Mouse (Mus musculus) layer of hippocampus, adult 9-10 months (tissue): ENCODE results near the gene Slc38a3.

ENCODE experiments used
- DNase-seq: peaks from one replicate; pipeline ENCODE4 v3.0.0; 2022; ENCODE audit warnings: low spot score

Slc38a3 gene

DNA sequence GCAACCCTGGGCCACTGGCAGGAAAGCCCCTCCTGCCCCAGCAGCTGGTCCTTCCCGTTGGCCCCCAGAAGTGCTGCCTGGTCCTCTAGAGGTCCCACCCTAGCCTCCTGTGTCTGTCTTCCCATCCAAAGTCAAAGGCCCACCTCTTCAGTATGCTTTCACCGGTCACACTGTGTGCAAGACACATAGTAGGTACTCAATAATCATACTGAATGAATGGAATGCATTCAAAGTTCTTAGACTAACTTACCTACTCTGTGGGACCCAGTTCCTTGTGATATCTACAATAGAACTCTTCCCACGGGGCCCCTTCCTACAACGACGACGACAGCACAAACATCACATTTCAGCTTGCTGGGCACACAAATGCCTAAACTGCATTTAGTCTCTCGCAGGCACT is 4.0 kb downstream of the Slc38a3 start:
- DNase-seq = no peak

DNA sequence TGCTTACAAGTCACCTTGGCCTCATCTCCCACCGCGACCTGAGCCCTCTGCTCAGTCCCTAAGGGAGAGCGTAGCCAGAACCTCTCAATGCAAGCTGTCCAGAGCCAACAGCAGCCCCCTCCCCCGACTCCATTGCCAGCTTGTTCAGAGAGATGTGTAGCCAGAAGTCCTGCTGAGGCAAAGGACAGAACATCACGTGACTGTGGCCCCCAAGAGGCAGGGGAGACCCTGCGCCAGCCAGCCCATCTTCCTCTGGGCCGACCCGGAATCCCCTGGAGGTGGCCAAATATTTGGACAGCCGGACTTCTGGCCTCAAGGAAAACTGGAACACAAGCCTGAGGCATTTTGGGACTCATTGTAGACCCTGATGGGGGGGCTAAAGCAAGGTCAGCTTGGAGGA is 5.8 kb downstream of the Slc38a3 start:
- DNase-seq = no peak

DNA sequence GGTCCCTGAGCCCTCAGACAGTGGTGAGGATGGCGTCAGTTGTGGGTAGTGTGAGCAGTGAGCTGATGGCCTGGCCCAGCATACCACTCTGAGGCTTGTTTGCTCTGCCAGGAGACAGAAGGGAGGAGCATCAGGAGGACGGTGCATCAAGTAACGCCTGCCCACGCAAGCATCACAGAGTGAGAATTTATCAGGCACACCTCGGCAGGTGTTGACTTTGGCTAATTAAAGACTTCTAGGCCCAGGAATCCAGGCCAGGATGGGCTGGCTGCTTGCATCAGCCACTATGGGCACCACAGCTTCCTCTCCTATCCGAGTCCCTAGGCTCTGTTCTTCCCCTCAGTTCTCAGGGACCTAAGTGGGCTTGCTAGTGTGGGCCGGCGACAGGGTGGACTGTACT is 7.0 kb downstream of the Slc38a3 start:
- DNase-seq = no peak

DNA sequence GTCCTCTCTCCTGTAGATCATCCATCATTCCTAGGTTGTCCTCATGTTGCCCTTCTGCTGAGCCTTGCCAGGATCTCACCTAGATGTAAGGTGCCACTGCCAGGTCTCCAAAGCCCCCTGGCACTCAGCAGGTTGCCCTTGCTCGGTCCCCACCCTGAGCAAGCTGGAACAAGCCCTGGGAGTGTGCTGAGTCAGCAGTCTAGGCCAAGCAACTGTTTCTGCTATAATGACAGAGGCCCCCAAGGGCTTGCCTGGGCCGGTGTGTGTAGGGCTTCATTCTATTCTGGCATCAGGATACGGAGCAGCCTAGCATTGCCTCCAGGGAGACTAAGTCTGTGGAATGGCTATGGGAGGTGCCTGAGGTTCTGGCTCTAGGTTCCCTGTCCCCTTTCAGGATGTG is 8.6 kb downstream of the Slc38a3 start:
- DNase-seq = no peak

GRCm38 (mm10) chr9:107659961-107660360 is 9.4 kb downstream of the Slc38a3 start:
- DNase-seq = no peak

DNA sequence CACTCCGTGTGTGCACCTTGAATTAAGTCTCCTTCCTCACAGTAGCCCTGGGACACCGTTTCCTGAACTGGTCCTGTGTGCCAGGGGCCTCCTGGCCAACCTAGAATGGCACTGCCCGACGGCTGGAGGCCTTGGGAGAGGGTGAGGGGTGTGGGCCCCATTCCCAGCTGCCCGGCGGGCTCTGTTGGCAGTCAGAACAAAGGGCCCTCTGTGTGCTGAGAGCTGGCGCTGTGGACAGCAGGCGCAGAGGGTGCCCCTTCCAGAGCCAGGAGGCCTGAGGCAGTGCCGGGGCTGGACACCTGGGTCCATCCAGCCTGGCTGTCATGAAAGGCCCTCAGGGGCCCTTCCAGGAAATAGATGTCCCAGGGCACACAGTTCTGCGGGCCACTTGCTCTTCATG is 9.8 kb downstream of the Slc38a3 start:
- no peak for DNase-seq

DNA sequence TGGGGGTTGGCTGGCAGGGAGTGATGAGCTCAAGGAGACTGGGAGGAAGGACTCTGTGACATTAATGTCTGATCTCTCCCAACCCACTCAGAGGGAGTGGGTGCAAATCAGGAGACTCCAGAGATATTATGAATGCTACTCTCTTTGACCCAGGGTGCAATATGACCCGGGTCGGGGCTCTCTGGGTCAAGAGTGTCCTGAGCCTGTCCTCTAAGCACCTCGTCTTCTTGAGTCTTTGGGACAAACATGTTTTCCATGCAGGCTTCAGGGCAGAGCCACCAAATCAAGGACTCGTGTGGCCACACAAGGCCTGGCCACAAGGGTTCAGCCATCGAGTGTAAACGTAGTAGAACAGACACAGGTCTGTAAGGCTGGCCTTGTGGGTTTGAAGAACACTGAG is 11.2 kb downstream of the Slc38a3 start:
- DNase-seq = no peak

DNA sequence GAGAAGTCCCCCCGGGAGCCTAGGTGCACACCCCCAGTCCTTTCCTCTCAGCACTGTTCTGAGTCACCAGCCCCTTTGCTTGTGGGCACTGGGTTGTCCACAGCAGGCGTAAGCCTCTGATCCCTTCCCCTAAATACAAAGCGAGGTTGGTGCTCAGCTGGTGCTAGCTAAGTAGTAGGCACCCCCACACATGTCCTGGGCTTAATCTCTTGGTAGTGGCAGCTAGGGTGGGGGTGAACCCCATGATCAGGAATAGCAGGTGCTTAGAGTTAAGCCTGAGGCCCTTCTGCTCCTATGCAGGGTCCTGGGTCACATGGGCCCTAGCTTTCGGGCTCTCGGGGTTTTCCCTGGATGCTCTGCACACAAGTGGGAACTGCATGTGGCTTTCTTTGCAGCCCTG is 12.2 kb downstream of the Slc38a3 start:
- DNase-seq = no peak

- no peak for DNase-seq
These were observed 14.7 kb downstream of the Slc38a3 start for GRCm38 (mm10) chr9:107654585-107654984.

GRCm38 (mm10) chr9:107653474-107653873 is 15.9 kb downstream of the Slc38a3 start:
- no peak for DNase-seq

- DNase-seq = no peak
These were observed 18.4 kb downstream of the Slc38a3 start for GRCm38 (mm10) chr9:107650708-107651481.

DNA sequence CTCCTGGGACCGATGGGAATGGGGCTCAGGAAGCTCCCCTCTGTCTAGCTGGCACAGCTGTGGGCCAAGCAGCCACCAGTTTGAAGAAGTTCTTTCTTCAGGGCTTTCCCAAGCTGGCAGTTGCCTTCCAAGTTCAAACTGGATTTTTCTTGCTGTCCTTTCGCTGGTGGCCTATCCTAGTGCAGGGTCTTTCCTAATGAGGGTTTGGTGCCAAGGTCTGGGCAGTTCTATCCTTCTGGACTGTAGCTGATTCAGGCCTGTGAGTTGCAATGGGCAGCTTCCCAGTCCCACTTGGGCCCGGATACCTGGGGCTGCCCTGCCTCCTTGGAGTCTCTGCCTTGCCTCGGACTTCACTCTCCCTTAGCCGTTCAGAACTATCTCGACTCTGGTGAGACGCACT is 19.1 kb downstream of the Slc38a3 start:
- DNase-seq = no peak

DNA sequence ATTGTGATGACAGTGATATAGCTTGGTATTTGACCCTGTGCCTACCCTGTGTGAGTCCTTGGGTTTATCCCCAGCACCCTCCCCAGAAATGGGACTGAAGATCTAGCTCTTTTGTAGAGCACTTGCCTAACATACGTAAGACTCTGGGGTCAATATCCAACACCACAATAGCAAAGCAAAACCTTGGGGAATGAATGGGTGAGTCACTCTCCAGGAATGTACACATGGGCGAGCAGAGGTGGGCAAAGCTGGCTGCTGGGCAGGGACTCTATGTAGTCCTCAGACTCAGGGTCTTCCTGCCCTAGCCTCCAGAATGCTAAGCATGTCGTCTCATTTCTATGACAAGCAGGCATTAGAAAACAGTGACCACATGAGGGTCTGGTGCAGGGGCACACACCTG is 20.6 kb downstream of the Slc38a3 start:
- DNase-seq = no peak

DNA sequence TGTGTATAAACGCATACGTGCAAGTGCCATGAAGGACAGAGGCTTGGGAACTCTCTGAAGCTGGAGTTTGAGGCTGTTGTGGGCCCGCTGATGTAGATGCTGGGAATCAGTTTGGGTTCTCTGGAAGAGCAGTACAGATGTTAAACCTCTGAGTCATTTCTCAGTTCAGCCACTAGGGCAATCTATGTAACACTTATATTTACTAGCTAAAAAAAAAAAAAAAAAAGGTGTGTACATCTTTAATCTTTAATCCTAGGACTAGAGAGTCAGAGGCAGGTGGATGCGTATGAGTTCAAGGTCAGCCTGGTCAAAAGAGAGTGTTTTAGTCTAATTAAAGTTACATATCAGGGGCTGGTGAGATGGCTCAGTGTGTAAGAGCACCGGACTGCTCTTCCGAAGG is 22.4 kb downstream of the Slc38a3 start:
- DNase-seq = no peak

GRCm38 (mm10) chr9:107645577-107645976 is 23.8 kb downstream of the Slc38a3 start:
- DNase-seq = no peak

DNA sequence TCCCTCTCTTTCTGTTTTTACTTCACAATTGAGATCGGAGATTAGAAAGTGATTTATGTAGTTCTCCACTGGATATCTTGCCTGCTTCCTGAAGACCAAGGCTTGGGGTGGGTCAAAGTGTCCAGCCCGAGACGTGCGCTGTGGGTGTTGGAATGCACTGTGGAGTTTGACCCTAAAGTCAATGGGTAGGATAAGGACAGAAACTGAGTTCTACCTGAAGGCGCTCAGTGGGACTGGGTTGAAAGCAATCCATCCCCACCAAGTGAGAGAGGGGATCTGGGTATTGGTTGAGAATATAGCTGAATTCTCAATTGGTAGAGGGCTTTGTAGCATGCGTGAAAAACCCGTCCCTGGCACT is 24.2 kb downstream of the Slc38a3 start:
- no peak for DNase-seq

DNA sequence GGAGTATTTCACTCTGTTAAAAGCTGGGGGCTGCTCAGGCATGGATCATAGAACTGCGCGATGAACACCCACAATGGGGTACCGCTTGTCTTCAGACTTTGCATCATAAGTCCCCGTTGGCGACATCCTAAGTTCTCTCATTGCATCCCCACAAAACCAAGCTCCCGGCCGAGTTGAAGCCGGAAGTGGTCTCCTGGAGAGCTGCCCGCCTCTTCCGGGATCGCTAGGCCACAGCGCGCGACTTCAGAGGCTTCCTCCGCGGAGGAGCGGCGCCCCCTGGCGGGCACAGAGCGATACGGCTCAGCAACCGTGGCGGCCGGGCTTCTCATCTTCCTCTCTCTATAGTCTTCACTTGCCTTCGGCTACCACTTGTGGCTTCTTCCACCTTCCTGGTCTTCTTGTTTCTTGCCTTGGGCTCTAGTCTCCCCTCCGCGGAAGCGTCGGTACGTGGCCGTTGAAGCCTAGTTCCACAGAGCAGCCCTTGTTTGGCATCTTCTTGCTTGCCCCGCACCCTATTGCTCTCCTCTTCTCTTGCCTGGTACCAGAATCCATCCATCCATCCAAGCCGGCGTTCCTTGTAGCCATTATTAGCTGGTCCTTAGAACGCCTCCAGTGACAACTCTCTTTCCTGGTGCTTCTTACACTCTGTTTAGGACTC is 24.7 kb downstream of the Slc38a3 start:
- DNase-seq = peak; percentile 71

DNA sequence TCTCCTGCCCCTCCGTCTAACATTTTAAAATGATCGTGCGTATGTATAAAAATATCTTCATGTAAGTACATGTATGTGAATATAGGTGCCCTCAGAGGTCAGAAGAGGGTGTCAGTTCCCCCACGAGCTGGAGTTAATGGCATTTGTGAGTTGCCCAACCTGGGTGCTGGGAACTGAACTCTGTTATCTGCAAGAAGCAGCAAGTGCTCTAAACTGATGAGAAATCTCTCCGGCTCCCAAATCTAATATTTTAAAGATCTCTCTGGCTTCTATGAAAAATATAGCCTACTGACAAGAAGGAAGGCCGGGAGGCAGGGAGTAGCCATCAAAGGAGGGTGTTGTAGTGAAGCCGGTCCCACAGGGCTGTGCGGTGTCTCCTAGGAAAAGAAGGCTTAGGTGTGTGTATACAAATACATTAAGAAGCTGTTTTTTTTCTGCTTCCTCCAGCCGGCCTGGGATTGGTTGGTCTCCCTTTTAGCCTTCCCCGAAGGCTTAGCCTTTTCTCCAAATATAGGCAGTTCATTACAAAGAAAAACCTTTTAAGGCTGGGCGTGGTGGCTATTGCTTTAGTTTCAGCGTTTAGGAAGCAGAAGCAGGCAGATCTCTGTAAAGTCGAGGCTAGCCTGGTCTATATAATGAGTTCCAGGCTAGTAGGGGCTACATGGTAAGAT is 25.7 kb downstream of the Slc38a3 start:
- DNase-seq = no peak

DNA sequence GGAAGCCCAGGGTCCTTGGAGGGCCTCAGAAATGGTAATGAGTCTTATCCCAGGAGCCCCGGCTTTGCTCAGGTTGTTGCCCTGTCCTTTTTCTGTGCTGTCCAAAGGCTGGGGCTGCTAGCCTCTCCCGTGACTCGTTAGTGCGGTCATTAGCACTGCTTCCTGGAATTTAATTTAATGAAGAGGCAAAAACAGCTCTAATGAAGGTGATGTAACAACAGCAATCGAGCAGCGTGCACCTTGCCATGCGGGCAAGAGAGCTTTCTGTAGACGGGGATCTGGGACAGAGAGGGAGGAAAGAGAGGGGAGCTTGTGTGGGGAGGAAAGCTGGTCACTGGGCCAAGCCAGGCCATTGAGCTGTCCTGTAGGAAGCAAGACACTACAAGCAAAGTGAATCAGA is 27.7 kb downstream of the Slc38a3 start:
- DNase-seq = no peak

GRCm38 (mm10) chr9:107640257-107640772 is 29.0 kb downstream of the Slc38a3 start:
- DNase-seq = no peak

DNA sequence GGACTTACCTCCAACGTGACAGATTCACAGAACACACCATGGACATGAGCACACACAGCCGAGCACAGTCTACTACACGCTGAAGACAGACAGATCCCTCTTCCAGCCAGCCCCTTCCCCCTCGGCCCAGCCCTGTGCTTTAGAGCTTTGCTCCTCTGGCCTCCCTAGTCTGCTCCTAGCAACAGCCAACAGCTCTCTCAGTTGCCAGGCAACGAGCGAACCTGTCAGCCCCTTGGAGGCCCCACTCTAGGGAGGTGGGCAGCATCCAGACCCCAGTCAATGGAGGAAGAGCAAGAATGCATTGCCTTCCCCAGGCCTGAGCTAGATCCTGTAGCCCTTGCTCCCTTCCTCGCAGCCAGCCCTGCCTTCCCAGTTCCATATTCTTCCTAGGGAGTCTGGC is 32.3 kb downstream of the Slc38a3 start:
- no peak for DNase-seq

DNA sequence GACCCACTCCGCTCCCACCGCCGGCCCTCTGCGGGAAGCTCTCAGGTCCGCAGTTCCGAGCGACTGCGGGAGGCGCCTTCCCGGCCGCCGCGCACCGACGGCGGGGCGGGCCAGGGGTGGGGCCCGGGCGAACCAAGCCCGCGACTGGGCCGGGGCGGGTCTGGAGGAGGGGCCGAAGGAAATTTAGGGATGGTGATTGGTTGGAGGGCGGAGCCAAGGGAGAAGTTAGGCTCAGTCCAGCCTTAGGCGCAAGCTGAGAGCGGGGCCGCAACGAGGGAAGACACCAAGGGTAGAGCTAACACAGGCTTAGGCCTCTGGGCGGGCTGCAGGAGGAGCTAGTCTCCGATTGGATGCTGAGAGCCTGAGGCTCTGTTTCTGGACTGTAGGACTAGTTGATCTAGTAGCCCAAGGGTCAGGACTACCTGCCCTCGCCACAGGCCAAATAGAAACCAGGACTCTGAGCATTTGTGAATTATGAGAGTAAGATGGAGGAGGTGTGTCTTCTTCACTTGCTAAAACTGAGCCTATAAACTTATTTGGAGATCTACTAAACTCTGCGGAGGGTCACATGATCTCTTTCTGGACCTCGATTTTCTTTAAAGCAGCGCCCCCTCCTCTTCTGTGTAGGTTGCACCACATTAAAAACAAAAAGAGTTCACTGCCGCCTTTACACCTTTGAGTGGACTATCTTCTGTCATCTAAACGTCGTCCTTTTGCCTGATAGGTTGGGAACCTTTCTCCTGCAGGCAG is 33.9 kb downstream of the Slc38a3 start, which contains the start of gene Gnai2:
Gene Gnai2 (minus strand): TSS at position 89 of the 750 bp plus-strand sequence.
- peak; percentile 84 for DNase-seq
